11 mouse cellular contexts compared by ENCODE assay signal in the genomic region with DNA sequence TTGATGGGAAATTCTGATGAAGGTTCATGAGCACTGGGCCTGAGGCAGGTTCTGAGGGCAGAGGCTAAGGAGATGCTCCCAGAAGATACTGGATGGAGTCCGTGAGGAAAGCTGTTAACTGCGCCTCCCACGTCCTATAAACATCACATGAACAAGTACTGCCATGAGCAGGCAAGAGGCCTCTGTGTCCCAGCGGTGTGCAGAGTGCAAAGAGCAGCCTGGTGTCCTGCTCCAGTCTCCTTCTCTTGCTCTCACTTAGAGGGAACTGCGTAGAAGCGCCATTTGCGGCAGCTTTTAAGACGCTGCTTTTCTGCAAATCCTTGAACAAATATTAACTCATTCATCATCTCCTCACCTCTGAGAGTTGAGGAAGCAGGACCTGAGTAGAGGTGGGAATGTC.
DNase-seq lines count a peak whose midpoint lies in the region; ATAC-seq and TF ChIP-seq lines count a peak whose summit lies in the region.
"Had no signal": no experiment of that assay in that cellular context is flagged by ENCODE, and none has a peak within 500 bp of the region (broad histone marks: within the 10 kb centered on the region; RNA-seq: fewer than 3 reads in every experiment).

No protein-coding gene starts in this region.

- no peak overlapping the region for H3K27ac ChIP-seq in heart, embryonic 14.5 days (replicated peaks in 1 of 2; ENCODE audit: control insufficient read depth in 1 of 2, insufficient read depth in 1 of 2, low read depth in 2 of 2, low read length in 2 of 2)
- H3K27ac ChIP-seq in heart, adult 2 months, result no peak overlapping the region
- no peak overlapping the region for H3K27ac ChIP-seq in midbrain, embryonic 11.5 days (ENCODE audit: low read depth, low read length)
- H3K27ac ChIP-seq in midbrain, embryonic 15.5 days, result no peak overlapping the region
- no peak overlapping the region for H3K27ac ChIP-seq in liver, embryonic 11.5 days (ENCODE audit: low read depth, low read length)
- no peak overlapping the region for H3K27ac ChIP-seq in layer of hippocampus, adult 2 months
- H3K27ac ChIP-seq: midbrain, embryonic 12.5 days had no signal

- H3K79me2 ChIP-seq in heart, adult 2 months (replicated peaks; ENCODE audit: control insufficient read depth, insufficient read depth, low read length), result no peaks in the 10 kb centered on the region

- no peak for ATAC-seq in heart, embryonic 14.5 days (ENCODE audit: insufficient number of reproducible peaks, insufficient read depth, low FRiP score, low read depth)
- ATAC-seq in midbrain, embryonic 11.5 days (ENCODE audit: low FRiP score), result peak; percentile 46; the same call in 1 of the 2 replicates
- no peak for ATAC-seq in midbrain, embryonic 15.5 days (replicated peaks)
- ATAC-seq in liver, embryonic 11.5 days (replicated peaks; ENCODE audit: low FRiP score), result no peak

- intact Hi-C loops in heart, adult 2 months (cut with DNase I), result no loop called here

- peaks cover 7 to 8% of the 10 kb centered on the region in 2 experiments for H3K4me1 ChIP-seq in heart, embryonic 14.5 days (ENCODE audit: control insufficient read depth in 2 of 2, insufficient read depth in 2 of 2, low read length in 2 of 2)
- H3K4me1 ChIP-seq in heart, adult 2 months (ENCODE audit: control insufficient read depth, insufficient read depth, low read length), result no peaks in the 10 kb centered on the region; the same call in 1 of the 2 replicates
- H3K4me1 ChIP-seq in midbrain, embryonic 11.5 days (ENCODE audit: control insufficient read depth, insufficient read depth, low read length), result no peaks in the 10 kb centered on the region
- H3K4me1 ChIP-seq in midbrain, embryonic 15.5 days, result 0 out of 2 replicates have a peak, but pooled peaks cover 4% of the 10 kb centered on the region
- peaks cover 27% of the 10 kb centered on the region for H3K4me1 ChIP-seq in liver, embryonic 11.5 days (replicated peaks; ENCODE audit: control insufficient read depth, insufficient read depth, low read length)

- no peak for TF ChIP-seq POLR2A in heart, adult 2 months (IDR thresholded peaks at IDR 0.05; ENCODE audit: insufficient read depth, low read depth, low read length)

- H3K27me3 ChIP-seq in heart, embryonic 14.5 days (ENCODE audit: control insufficient read depth, insufficient read depth, low read length), result no peaks in the 10 kb centered on the region
- no peaks in the 10 kb centered on the region for H3K27me3 ChIP-seq in heart, adult 2 months (ENCODE audit: control insufficient read depth, insufficient read depth, low read length)
- no peaks in the 10 kb centered on the region for H3K27me3 ChIP-seq in midbrain, embryonic 11.5 days (ENCODE audit: control insufficient read depth, insufficient read depth, low read length)
- no peaks in the 10 kb centered on the region for H3K27me3 ChIP-seq in midbrain, embryonic 15.5 days (replicated peaks)
- H3K27me3 ChIP-seq in liver, embryonic 11.5 days (replicated peaks; ENCODE audit: control insufficient read depth, insufficient read depth, low read length), result no peaks in the 10 kb centered on the region
- H3K27me3 ChIP-seq: midbrain, embryonic 12.5 days had no signal

- peak overlapping the region; percentile 23; the same call in 1 of the 2 replicates for H3K4me2 ChIP-seq in heart, embryonic 14.5 days (ENCODE audit: low read length)
- H3K4me2 ChIP-seq in midbrain, embryonic 11.5 days, result no peak overlapping the region
- no peak overlapping the region for H3K4me2 ChIP-seq in midbrain, embryonic 15.5 days
- H3K4me2 ChIP-seq in liver, embryonic 11.5 days, result peak overlapping the region; percentile 16; the same call in 1 of the 2 replicates
- H3K4me2 ChIP-seq: midbrain, embryonic 12.5 days had no signal

- no peak overlapping the region for H3K9ac ChIP-seq in heart, embryonic 14.5 days (ENCODE audit: low read length)
- no peak overlapping the region for H3K9ac ChIP-seq in heart, adult 2 months (ENCODE audit: low read depth, low read length)
- H3K9ac ChIP-seq in midbrain, embryonic 11.5 days (ENCODE audit: low read length), result no peak overlapping the region
- no peak overlapping the region for H3K9ac ChIP-seq in midbrain, embryonic 15.5 days
- no peak overlapping the region for H3K9ac ChIP-seq in liver, embryonic 11.5 days (ENCODE audit: low read depth, low read length)
- H3K9ac ChIP-seq: midbrain, embryonic 12.5 days had no signal

- no peaks in the 10 kb centered on the region for H3K36me3 ChIP-seq in heart, embryonic 14.5 days (ENCODE audit: control insufficient read depth, insufficient read depth, low read length)
- H3K36me3 ChIP-seq in heart, adult 2 months (ENCODE audit: control insufficient read depth, insufficient read depth, low read length), result no peaks in the 10 kb centered on the region
- H3K36me3 ChIP-seq in midbrain, embryonic 11.5 days (ENCODE audit: control insufficient read depth, insufficient read depth, low read length), result no peaks in the 10 kb centered on the region
- no peaks in the 10 kb centered on the region for H3K36me3 ChIP-seq in midbrain, embryonic 15.5 days (replicated peaks)
- H3K36me3 ChIP-seq in liver, embryonic 11.5 days (ENCODE audit: control insufficient read depth, insufficient read depth, low read length), result no peaks in the 10 kb centered on the region
- H3K36me3 ChIP-seq: midbrain, embryonic 12.5 days had no signal

- no peak for TF ChIP-seq EP300 in heart, adult 2 months (IDR thresholded peaks at IDR 0.05; ENCODE audit: insufficient read depth, low read depth, low read length)

- no peak for TF ChIP-seq CTCF in heart, adult 2 months (IDR thresholded peaks at IDR 0.05)
- TF ChIP-seq CTCF in layer of hippocampus, adult 2 months (conservative IDR thresholded peaks at IDR 0.05), result no peak

- no peak for DNase-seq in heart, adult 2 months
- DNase-seq in midbrain, embryonic 11.5 days (ENCODE audit: low spot score, missing footprints), result no peak
- no peak for DNase-seq in liver, embryonic 11.5 days (ENCODE audit: low spot score)
- no peak for DNase-seq in layer of hippocampus, adult 2 months (ENCODE audit: low spot score in 2 of 2)
- DNase-seq in gastrocnemius, postnatal 25 days, result no peak
- no peak for DNase-seq in gastrocnemius, adult 18-20 months (ENCODE audit: low spot score)
- DNase-seq: heart, postnatal 36 days; right cerebral cortex, postnatal 14 days had no signal

- WGBS in heart, embryonic 14.5 days, result 48% methylated on average over 8 of the region's 8 CpGs
- WGBS in heart, adult 2 months, result 71% methylated on average over 8 of the region's 8 CpGs
- WGBS in midbrain, embryonic 11.5 days, result 70% methylated on average over 8 of the region's 8 CpGs
- 67% methylated on average over 8 of the region's 8 CpGs for WGBS in midbrain, embryonic 15.5 days
- WGBS in liver, embryonic 11.5 days, result 30% methylated on average over 8 of the region's 8 CpGs

- 0 out of 2 replicates have a peak, but pooled peaks cover 3% of the 10 kb centered on the region for H3K9me3 ChIP-seq in heart, embryonic 14.5 days (ENCODE audit: control insufficient read depth, low read length)
- no peaks in the 10 kb centered on the region for H3K9me3 ChIP-seq in midbrain, embryonic 11.5 days (ENCODE audit: control insufficient read depth, low read length)
- no peaks in the 10 kb centered on the region for H3K9me3 ChIP-seq in midbrain, embryonic 15.5 days
- no peaks in the 10 kb centered on the region for H3K9me3 ChIP-seq in liver, embryonic 11.5 days (ENCODE audit: control insufficient read depth, low read length)
- H3K9me3 ChIP-seq: midbrain, embryonic 12.5 days had no signal

- H3K4me3 ChIP-seq in heart, embryonic 14.5 days (ENCODE audit: control insufficient read depth in 1 of 2, insufficient read depth in 1 of 2, low read depth in 1 of 2, low read length in 2 of 2), result no peak overlapping the region
- no peak overlapping the region for H3K4me3 ChIP-seq in heart, adult 2 months
- no peak overlapping the region for H3K4me3 ChIP-seq in midbrain, embryonic 11.5 days (ENCODE audit: low read depth, low read length)
- H3K4me3 ChIP-seq in midbrain, embryonic 15.5 days, result no peak overlapping the region
- no peak overlapping the region for H3K4me3 ChIP-seq in liver, embryonic 11.5 days (ENCODE audit: low read depth, low read length)
- H3K4me3 ChIP-seq in layer of hippocampus, adult 2 months, result no peak overlapping the region
- H3K4me3 ChIP-seq: midbrain, embryonic 12.5 days had no signal

Comparison
In these comparisons a context has a peak if more than half of its experiments do, and no peak if none do; other contexts are left out.
1. H3K4me2 ChIP-seq: peak in heart, embryonic 14.5 days (single experiment) and liver, embryonic 11.5 days (single experiment); none in midbrain, embryonic 11.5 days (single experiment) and midbrain, embryonic 15.5 days (single experiment).